Mouse (Mus musculus): ENCODE measurements around the gene Wnt3. TPM values are rescaled to one million over a fixed set of nuclear protein-coding genes. Genes with fewer than 3 reads are reported as not detected.
"Not testable (repeated sequence)": the region's sequence is repeated elsewhere in the genome, so short reads cannot be mapped to it uniquely, and the experiment has no call there.

Wnt3 gene
- polyA plus RNA-seq, 1 experiment = not detected

DNA sequence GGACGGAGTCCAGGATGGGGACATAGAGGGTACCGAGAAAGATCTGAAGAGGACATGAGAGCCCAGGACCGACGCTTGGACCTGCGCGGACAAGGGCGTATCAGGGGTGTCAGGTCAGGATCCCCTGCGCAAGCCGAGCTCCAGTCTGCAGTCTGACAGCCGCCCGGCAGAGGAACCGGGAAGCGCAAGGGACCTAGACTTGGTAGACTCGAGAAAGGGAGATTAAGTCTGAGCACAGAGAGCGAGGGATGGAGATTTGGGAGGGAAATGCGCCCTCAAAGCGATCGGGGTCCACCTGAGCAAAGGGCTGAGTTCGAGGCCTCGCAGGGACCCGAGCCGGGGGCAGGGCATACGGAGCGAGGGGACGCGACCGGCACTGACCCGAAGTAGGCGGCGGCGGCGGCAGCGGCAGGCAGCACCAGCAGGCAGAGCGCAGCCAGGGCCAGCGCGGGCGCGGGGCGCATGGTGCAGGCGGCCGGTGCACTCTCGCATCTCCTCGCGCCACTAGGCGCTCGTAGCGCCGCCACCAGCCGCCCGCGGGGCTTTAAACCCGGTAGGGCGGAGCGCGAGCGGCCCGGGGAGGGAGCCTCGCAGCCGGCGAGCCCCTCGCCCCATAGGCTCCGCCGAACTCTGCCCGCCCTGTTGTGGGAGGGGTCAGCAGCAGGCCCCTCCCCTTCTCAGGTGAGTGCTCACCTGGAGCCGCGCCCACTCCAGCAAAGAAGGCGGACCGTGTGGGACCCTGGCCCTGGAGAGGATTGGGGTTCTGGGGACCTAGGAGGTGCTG is 24.5 kb upstream of the Wnt3 start, which contains the start of gene Wnt9b:
Gene Wnt9b (minus strand): TSS at position 516 of the 784 bp plus-strand sequence.
- Histone ChIP-seq H3K27me3 (replicated peaks) (peaks cover 98% of the 10 kb centered on the region), H3K36me3 (replicated peaks; ENCODE audit: low read length) (no peaks in the 10 kb centered on the region), H3K9me3 (peaks cover 3% of the 10 kb centered on the region; the same call in 1 of the 2 replicates), H3K4me3 (replicated peaks) (peak within 1 kb of the TSS; percentile 80), H3K4me1 (peaks cover 13% of the 10 kb centered on the region)
- TF ChIP-seq GATA1 (IDR thresholded peaks at IDR 0.05; ENCODE audit: borderline replicate concordance, low read length) = no peak
- TF ChIP-seq FLI1 (IDR thresholded peaks at IDR 0.05; ENCODE audit: low read length) = no peak

DNA sequence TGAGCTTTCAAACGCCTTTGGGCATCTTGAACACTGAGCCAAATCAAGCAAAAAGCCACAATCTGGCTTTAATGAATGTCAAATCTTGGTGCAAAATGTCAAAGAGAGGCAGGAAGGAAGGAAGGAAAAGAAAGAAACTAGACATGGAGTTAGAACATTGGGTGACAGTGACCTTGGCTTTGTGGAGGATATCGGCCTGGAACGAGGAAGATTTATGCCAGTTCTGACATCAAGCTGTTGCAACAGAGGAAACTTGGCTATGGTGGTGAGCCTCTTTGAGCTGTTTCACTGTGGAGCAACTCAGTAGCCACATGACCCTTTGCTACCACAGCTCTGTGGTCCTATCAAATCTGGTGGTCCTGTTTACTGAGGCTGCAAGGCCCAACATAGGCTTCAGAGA is 23.3 kb upstream of the Wnt3 start:
- Histone ChIP-seq H3K4me1 (peaks cover 13% of the 10 kb centered on the region), H3K9me3 (peaks cover 3% of the 10 kb centered on the region; the same call in 1 of the 2 replicates), H3K27me3 (replicated peaks) (peaks cover 91% of the 10 kb centered on the region), H3K4me3 (replicated peaks) (no peak overlapping the region), H3K36me3 (replicated peaks; ENCODE audit: low read length) (no peaks in the 10 kb centered on the region)
- TF ChIP-seq FLI1 (IDR thresholded peaks at IDR 0.05; ENCODE audit: low read length) = no peak
- no peak for TF ChIP-seq GATA1 (IDR thresholded peaks at IDR 0.05; ENCODE audit: borderline replicate concordance, low read length)

DNA sequence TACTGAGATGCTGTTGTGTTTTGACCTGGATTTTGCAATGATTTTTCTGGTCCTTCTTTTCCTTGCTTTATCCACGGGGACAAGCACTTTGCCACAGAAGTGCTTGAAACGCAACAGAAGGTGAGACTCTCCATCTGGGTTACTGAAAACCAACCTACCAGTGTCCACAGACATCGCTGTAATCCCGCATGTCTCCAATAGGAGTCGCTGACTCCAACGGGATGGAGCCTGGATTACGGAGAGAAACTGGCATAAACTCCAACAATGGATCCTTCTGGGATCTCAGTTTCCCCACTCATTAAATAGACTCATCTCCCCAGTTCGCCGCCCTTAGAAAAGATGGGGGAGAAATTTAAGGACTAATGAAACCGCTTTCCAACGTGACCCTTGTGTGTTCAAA is 15.9 kb upstream of the Wnt3 start:
- no peak for TF ChIP-seq GATA1 (IDR thresholded peaks at IDR 0.05; ENCODE audit: borderline replicate concordance, low read length)
- TF ChIP-seq FLI1 (IDR thresholded peaks at IDR 0.05; ENCODE audit: low read length) = no peak
- H3K27me3 ChIP-seq (replicated peaks) = peaks cover 56% of the 10 kb centered on the region
- H3K4me3 ChIP-seq (replicated peaks) = no peak overlapping the region

DNA sequence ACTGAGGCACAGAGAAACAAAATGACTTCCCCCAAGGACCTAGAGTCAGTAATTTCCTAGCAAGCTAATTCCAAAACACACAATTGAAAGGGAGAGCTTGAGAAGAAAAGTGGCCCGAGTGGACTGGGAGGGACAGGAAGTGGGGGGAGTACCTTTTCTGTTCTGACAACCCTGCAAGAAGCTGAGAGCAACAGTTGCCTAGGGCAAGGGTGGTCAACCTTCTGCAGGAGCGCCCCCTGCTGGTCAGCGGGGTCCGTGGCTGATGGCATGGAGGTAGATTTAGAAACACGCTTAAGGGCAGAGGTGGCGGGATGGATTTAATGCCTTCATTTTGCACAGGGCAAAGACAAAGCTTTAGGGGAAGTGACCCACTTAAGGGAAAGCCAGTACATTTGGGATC is 15.2 kb upstream of the Wnt3 start:
- Histone ChIP-seq H3K4me3 (replicated peaks) (no peak overlapping the region), H3K4me1 (peaks cover 5% of the 10 kb centered on the region), H3K27me3 (replicated peaks) (peaks cover 50% of the 10 kb centered on the region), H3K36me3 (replicated peaks; ENCODE audit: low read length) (no peaks in the 10 kb centered on the region), H3K9me3 (peaks cover 8% of the 10 kb centered on the region; the same call in 1 of the 2 replicates)
- TF ChIP-seq FLI1 (IDR thresholded peaks at IDR 0.05; ENCODE audit: low read length) (no peak), GATA1 (IDR thresholded peaks at IDR 0.05; ENCODE audit: borderline replicate concordance, low read length) (no peak)

More for the DNA sequence above, 15.9 kb upstream of the Wnt3 start:
- H3K4me1 ChIP-seq = peaks cover 5% of the 10 kb centered on the region; the same call in 1 of the 2 replicates
- H3K36me3 ChIP-seq (replicated peaks; ENCODE audit: low read length) = no peaks in the 10 kb centered on the region
- peaks cover 8% of the 10 kb centered on the region; the same call in 1 of the 2 replicates for H3K9me3 ChIP-seq

DNA sequence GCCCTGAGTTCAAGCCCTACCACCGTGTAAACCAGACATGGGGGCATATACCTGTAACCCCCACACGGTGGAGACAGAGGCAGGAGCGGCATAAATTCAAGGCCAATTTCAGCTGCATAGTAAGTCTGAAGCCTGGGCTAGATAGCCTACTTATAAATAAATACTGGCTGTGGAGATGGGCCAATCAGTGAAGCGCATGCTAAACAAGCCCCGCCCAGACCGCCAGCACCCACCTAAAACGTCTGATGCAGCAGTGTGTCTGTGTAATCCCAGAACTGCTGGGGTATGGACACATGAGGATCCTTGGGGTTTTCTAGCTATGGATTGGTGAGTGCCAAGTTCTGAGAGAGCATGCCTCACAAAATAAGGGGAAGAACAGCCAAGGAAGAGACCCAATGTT is 13.8 kb upstream of the Wnt3 start:
- H3K36me3 ChIP-seq (replicated peaks; ENCODE audit: low read length) = no peaks in the 10 kb centered on the region
- TF ChIP-seq FLI1 (IDR thresholded peaks at IDR 0.05; ENCODE audit: low read length) (no peak), GATA1 (IDR thresholded peaks at IDR 0.05; ENCODE audit: borderline replicate concordance, low read length) (no peak)

DNA sequence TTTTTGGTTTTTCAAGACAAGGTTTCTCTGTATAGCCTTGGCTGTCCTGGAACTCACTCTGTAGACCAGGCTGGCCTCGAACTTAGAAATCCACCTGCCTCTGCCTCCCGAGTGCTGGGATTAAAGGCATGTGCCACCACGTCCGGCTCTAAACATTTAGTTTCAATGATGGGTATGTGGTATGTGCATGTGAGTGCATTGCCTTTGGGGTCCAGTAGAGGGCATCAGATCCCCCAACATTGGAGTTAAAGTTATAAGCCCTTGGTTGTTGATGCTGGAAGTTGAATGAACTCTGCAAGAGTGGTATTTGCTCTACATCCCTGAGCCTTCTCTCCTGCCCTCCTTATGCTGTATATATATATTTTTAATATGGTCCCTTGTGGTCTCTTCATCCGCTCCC is 13.1 kb upstream of the Wnt3 start:
- H3K4me3 ChIP-seq (replicated peaks) = not testable (repeated sequence)

More for the DNA sequence above, 13.8 kb upstream of the Wnt3 start:
- Histone ChIP-seq H3K4me1 (peaks cover 19% of the 10 kb centered on the region), H3K27me3 (replicated peaks) (peaks cover 47% of the 10 kb centered on the region), H3K9me3 (peaks cover 8% of the 10 kb centered on the region; the same call in 1 of the 2 replicates), H3K4me3 (replicated peaks) (no peak overlapping the region)

DNA sequence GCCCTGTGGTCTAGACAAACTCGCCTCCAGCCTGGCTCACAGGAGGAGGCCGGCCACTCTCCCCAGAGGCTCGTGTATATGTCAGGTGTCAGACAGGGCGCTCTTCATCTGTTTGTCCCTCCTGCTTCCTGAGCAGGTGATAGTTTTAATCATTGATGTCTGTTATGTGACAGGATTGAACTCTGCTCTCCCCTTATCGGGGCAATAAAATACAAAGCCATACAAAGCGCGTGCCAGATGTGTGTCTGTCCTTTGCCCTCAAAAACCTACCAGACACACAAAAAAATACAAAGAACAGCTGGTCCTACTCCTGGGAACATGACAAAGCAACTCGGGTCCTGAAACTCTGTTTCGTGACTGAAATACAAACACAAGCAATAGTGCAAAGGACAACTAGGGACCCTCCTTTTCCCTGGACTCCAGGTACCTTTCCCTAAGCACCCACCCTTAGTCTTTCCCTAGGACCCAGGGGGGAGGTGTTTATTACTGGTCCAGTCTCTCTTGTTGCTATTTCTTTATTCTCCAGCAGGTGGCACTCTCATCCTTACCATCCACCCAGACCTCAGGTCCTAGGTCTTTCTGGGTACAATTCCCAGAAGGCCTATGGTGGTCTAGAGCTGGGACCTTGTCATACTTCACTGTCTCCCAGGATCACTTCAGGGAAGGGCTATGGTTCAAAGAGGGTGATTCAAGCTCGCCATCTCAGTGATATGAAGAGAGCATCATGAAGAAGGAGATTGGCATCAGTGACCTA is 10.4 kb upstream of the Wnt3 start:
- Histone ChIP-seq H3K4me1 (peaks cover 51% of the 10 kb centered on the region), H3K9me3 (peaks cover 8% of the 10 kb centered on the region; the same call in 1 of the 2 replicates), H3K27me3 (replicated peaks) (peaks cover 54% of the 10 kb centered on the region), H3K36me3 (replicated peaks; ENCODE audit: low read length) (no peaks in the 10 kb centered on the region), H3K4me3 (replicated peaks) (no peak overlapping the region)
- no peak for TF ChIP-seq GATA1 (IDR thresholded peaks at IDR 0.05; ENCODE audit: borderline replicate concordance, low read length)
- no peak for TF ChIP-seq FLI1 (IDR thresholded peaks at IDR 0.05; ENCODE audit: low read length)

More for the DNA sequence above, 13.1 kb upstream of the Wnt3 start:
- not testable (repeated sequence) for H3K36me3 ChIP-seq (replicated peaks; ENCODE audit: low read length); H3K9me3 ChIP-seq
- Histone ChIP-seq H3K27me3 (replicated peaks) (peaks cover 47% of the 10 kb centered on the region), H3K4me1 (peaks cover 27% of the 10 kb centered on the region)

DNA sequence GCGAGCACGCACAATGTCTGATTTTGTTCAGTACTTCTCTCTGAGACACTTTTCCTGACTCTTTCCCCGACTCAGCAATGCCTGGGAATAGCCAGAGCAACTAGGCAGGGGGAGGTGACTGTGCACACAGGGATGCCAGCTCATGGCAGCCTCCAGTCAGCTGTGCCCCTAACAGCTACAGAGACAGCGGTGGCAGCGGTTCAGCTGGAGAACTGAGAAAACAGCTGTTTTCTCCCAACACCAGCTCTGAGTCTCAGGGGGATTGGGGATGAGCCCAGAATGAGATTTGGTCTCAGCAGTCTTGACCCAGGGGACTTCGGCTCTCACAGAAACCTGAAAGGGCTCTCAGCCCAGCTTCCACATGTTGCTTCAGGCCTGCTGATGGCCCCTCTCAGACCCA is 9.3 kb upstream of the Wnt3 start:
- no peak for TF ChIP-seq GATA1 (IDR thresholded peaks at IDR 0.05; ENCODE audit: borderline replicate concordance, low read length)
- Histone ChIP-seq H3K36me3 (replicated peaks; ENCODE audit: low read length) (no peaks in the 10 kb centered on the region), H3K9me3 (peaks cover 8% of the 10 kb centered on the region; the same call in 1 of the 2 replicates), H3K4me3 (replicated peaks) (peak overlapping the region; percentile 50), H3K27me3 (replicated peaks) (peaks cover 55% of the 10 kb centered on the region), H3K4me1 (peaks cover 51% of the 10 kb centered on the region)

DNA sequence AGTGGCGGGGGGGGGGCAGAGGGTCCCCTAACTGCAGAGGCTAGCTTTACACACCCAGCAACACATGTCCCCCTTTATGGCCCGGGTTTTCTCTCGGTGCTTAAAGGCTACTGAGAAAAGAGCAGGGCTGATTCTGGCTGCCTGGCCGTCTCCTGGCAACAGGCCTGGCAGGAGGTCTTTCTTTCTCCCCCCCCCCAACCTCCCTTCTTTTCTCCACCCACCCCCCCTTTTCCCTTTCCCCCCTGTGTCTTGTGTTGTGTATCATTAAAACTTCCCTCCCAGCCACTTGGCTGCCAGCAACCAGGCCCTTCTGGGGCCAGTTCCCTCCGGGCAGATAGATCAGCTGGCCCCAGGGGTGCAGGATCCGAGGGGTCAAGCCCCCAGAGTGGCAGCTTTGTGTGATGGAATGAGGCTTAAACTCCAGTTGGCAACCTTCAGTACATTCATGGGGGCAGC is 8.4 kb upstream of the Wnt3 start:
- no peak overlapping the region for H3K4me3 ChIP-seq (replicated peaks)

More for the DNA sequence above, 8.4 kb upstream of the Wnt3 start:
- Histone ChIP-seq H3K4me1 (peaks cover 51% of the 10 kb centered on the region), H3K27me3 (replicated peaks) (peaks cover 58% of the 10 kb centered on the region), H3K9me3 (peaks cover 5% of the 10 kb centered on the region; the same call in 1 of the 2 replicates), H3K36me3 (replicated peaks; ENCODE audit: low read length) (no peaks in the 10 kb centered on the region)
- no peak for TF ChIP-seq FLI1 (IDR thresholded peaks at IDR 0.05; ENCODE audit: low read length)
- no peak for TF ChIP-seq GATA1 (IDR thresholded peaks at IDR 0.05; ENCODE audit: borderline replicate concordance, low read length)

Measured in megakaryocyte, embryonic 14.5 days (primary cell).